Mouse (Mus musculus) bone marrow macrophage, adult 2 months (primary cell): ENCODE results near the gene Otud4. TPM values are rescaled to one million over a fixed set of nuclear protein-coding genes. Genes with fewer than 3 reads are reported as not detected.
"Not testable (repeated sequence)": the region's sequence is repeated elsewhere in the genome, so short reads cannot be mapped to it uniquely, and the experiment has no call there.

ENCODE experiments used
- H3K27ac ChIP-seq: 2 replicates; pipeline ENCODE4 v1.5.1; 2012; ENCODE audit warnings: low read depth, low read length; ENCODE audit not compliant: insufficient read depth
- H3K4me1 ChIP-seq: 2 replicates; pipeline ENCODE4 v1.6.1; 2012; ENCODE audit warnings: low read length; ENCODE audit not compliant: control insufficient read depth, insufficient read depth
- H3K4me3 ChIP-seq: 2 replicates; pipeline ENCODE4 v1.5.1; 2012; ENCODE audit warnings: mild to moderate bottlenecking, low read length, moderate library complexity; ENCODE audit not compliant: insufficient read depth
- CTCF ChIP-seq: IDR thresholded peaks from 2 replicates; pipeline ENCODE4 v1.5.1; 2012; ENCODE audit warnings: low read depth, mild to moderate bottlenecking, low read length, moderate library complexity
- POLR2A ChIP-seq: IDR thresholded peaks from 2 replicates; pipeline ENCODE4 v1.6.1; 2012; ENCODE audit warnings: mild to moderate bottlenecking, low read depth, low read length, borderline replicate concordance
- polyA plus RNA-seq: library from polyadenylated mRNA; stranded (reverse); fragments of >200 nt; gene quantifications from 2 replicates; pipeline ENCODE4 v1.2.4, GENCODE M21; 2012; ENCODE audit not compliant: missing spikeins, insufficient read depth, insufficient read length

Otud4 gene
- polyA plus RNA-seq, 1 experiment = 30.7 TPM

DNA sequence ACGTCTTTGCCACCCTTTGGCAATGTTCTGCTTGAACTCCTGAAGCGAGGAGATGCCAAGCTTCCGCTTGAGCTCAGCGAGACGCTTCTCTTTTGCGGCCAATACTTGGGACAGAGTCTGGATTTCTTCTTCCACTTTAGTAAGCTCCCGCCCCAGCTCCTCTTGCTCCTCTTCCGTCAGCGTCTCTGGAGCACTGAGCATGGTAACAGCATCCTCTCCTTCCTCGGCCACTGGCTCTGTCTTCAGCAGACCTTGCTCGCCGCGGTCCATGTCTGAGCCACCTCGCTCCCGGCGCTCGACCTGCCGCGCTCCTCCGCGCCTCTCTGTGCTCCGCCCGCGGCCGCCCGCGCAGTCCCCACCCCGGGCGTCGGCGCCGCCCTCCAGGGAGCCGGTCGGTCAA, 41.1 kb downstream of the Otud4 start:
- Histone ChIP-seq H3K27ac (peak overlapping the region; percentile 49), H3K4me1 (peaks cover 9% of the 10 kb centered on the region), H3K4me3 (peak overlapping the region; percentile 73)
- TF ChIP-seq CTCF (no peak), POLR2A (no peak)

DNA sequence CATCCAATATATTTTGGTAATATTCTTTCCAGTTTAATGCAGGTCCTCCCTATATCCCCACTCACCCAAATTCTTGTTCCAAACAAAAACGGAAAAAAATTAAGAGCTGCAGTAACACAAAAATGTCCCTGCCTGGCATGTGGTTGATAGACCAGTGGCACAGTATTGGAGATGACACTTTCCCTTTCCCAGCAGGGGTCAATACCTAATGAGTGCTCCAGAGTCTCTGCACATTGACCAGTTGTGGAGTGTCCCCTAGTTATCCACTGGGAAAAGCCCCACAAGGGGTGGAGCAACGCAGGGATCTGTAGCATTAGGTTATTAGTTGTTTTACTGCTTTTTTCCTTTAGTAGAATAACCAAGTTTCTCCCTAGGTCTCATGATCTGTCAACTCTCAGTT, 41.5 kb downstream of the Otud4 start:
- Histone ChIP-seq H3K4me1 (peaks cover 9% of the 10 kb centered on the region), H3K27ac (0 out of 2 replicates have a peak overlapping the region, but pooled peaks have one; percentile 4), H3K4me3 (peak overlapping the region; percentile 73)
- TF ChIP-seq CTCF (no peak), POLR2A (no peak)

DNA sequence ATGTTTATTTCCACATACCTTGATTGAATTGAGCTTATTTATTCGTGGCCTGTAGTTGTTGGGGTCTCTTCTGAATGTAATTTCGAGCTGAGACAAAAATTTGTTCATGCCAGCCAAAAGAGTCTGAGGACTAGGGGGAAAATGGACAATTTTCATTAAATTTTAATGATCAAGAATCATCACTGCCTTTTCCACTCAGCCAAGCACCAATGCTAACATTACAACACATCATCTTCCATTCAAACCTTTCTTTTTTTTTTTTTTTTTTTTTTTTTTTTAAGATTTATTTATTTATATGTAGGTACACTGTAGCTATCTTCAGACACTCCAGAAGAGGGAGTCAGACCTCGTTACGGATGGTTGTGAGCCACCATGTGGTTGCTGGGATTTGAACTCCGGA, 46.5 kb downstream of the Otud4 start:
- not testable (repeated sequence) for H3K4me3 ChIP-seq, H3K4me1 ChIP-seq, H3K27ac ChIP-seq

DNA sequence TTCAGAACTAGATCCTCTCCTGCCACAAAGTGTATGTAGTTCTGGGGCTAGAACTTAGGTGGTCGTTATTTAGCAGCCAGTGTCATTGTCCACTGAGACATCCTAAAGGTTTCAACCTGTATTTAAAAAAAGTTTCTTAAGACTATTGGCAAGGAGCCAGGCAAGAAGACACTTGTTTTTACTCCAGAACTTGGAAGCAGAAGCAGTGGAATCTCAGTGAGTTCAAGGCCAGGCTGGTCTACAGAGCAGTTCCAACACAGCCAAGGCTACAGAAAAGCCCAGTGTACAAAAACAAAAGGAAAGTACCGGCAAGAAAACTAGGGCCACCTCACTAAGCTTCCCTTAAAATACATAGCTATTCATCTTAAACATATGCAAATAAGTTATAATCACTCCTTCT, 53.1 kb downstream of the Otud4 start:
- H3K4me1 ChIP-seq = no peaks in the 10 kb centered on the region
- no peak for TF ChIP-seq CTCF
- TF ChIP-seq POLR2A = no peak
- H3K4me3 ChIP-seq = no peak overlapping the region
- no peak overlapping the region for H3K27ac ChIP-seq

DNA sequence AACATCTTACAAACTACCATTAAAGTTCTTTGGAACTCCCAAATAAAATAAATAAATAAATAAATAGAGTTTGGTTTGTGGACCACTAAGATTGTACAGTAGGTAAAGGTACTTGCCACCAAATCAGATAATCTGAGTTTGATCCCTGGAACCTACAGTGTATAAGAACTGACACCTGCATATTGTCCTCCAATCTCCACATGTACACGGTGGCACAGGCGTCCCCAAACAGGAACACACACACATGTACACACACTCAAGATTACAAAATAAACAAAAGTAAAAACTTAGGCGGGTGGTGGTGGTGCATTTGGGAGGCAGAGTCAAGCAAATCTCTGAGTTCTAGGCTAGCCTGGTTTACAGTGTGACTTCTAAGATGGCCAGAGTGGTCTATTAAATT, 67.3 kb downstream of the Otud4 start:
- Histone ChIP-seq H3K27ac (no peak overlapping the region), H3K4me3 (no peak overlapping the region), H3K4me1 (peaks cover 2% of the 10 kb centered on the region; the same call in 1 of the 2 replicates)
- no peak for TF ChIP-seq CTCF
- TF ChIP-seq POLR2A = no peak

DNA sequence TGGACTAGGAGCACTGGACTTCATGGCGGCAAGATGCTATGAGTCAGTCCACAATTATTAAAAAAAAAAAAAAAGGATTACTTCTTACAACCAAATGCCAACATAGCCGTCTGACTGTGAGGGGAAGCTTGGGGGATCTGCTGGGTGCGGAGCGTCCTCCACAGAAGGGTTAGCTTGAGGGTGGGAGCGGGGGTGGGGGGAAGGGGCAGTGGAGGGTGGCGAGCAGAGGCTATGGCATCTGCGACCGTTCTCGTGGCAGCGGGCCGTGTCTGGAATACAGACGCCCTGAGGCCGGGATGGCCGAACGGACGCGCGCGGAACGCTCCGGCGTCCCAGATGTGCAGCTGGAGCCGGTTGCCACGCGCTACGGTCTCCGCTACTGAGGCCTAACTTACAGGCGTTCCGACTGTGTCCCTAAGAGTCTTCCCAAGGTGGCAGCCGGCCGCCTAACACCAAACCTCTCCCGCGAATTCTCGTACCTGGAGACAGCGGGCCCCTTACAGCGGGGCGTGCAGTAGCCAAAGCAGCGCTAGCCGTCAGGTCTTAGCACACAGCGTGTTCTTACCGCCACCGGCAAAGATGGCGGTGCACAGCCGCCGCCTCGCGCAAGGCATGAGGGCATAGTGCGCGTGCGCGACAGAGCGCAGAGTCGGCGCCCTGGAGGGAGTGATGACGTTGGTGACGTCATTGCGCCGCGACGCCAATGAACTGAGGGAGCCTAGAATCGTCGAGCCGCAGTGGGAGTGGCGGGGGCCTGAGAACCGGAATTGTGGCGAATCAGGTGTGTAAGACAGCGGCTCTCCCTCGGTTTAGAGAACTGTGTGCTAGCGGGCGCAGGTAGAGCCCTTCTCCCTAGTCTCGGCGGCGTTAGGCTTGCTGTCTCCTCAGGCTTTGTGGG, 71.9 kb downstream of the Otud4 start, which contains the start of the genes Abce1 and Anapc10:
TSS of gene Abce1 (minus strand) at position 677 of the 898 bp plus-strand sequence.
TSS of gene Anapc10 (plus strand) at position 757 of the 898 bp plus-strand sequence.
- TF ChIP-seq CTCF (no peak), POLR2A (no peak)

DNA sequence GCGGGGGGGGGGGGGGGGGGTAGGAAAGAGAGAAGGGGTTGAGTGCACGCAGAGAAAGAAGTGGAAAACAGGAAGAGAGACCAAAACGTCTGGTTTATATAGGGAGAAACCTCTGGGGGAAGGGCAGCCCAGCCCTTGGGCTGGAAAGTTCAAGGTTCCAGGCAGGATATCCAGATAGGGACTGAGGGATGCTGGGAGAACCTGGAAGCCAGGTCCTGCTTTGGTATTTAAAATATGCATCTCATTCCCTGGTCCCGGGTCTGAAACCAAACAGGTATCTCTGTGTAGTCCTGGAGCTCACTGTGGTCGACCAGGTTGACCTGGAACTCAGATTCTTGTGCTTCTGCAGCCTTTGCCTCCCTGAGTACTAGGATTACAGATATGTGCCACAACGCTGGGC, 73.3 kb downstream of the Otud4 start:
- peaks cover 5% of the 10 kb centered on the region; the same call in 1 of the 2 replicates for H3K4me1 ChIP-seq
- peak overlapping the region; percentile 11; the same call in 1 of the 2 replicates for H3K4me3 ChIP-seq
- TF ChIP-seq POLR2A (no peak), CTCF (no peak)
- H3K27ac ChIP-seq = no peak overlapping the region

More for the DNA sequence above, 71.9 kb downstream of the Otud4 start, which contains the start of the genes Abce1 and Anapc10:
- Histone ChIP-seq H3K4me1 (peaks cover 5% of the 10 kb centered on the region; the same call in 1 of the 2 replicates), H3K4me3 (peak within 1 kb of the TSS; percentile 94), H3K27ac (peak within 1 kb of the TSS; percentile 47)

DNA sequence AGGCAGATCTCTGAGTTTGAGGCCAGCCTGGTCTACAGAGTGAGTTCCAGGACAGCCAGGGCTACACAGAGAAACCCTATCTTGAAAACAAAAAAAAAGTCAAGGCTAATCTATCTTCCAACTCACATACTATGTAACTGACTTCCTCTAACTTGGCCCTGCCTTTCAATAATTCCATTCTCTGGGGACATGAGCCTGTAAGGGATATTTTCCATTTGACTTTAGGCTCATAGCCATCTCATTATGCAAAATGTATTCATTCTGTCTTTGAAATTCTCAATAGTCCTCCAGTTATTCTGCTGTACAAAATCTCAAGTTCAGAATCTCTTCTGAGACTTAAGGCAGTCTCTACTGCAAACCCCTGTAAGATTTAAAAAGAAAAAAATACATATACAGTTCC, 82.1 kb downstream of the Otud4 start:
- no peak overlapping the region for H3K4me3 ChIP-seq
- no peak overlapping the region for H3K27ac ChIP-seq
- peaks cover 3% of the 10 kb centered on the region for H3K4me1 ChIP-seq
- TF ChIP-seq POLR2A (no peak), CTCF (no peak)

DNA sequence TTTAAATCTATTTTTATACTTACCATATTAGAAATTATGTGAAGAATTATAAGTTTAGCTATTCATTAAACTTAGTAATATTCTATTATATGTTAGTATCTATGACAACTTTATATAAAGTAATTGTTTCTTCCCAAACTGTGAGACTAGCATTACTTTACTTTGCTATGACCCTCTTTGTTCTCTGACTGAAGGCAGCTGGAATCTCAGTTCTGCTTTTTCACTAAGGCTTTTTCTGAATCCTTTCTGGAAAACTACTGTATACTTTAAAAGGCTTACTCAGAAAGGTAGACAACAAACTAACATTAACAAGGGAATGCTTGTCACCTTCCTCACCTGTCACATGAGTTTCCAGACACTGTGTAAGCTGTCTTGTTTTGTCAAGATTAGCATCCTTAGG, 83.9 kb downstream of the Otud4 start:
- no peak overlapping the region for H3K4me3 ChIP-seq
- no peak for TF ChIP-seq POLR2A
- TF ChIP-seq CTCF = no peak
- peaks cover 3% of the 10 kb centered on the region for H3K4me1 ChIP-seq
- no peak overlapping the region for H3K27ac ChIP-seq

DNA sequence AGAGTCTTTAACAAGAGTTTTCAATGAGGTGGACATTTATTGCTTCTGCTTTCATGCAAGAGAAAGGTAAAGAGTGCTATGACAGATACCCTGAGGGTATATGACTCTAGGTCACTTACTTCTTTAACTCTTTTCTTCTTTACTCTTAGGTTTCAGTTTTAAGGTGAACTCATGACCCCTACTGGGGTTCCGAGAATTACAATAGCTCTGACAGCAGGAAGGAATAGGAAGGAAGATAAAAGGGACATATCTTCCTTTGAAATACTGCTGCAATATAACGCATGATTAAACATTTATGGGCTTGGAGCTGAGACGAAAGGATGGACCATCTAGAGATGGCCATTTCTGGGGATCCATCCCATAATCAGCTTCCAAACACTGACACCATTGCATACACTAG, 85.2 kb downstream of the Otud4 start:
- Histone ChIP-seq H3K4me1 (peaks cover 3% of the 10 kb centered on the region), H3K4me3 (no peak overlapping the region), H3K27ac (no peak overlapping the region)
- no peak for TF ChIP-seq POLR2A
- no peak for TF ChIP-seq CTCF

Other genes with a start within 250 kb of the Otud4 start
- gene Smad1, start 240.1 kb upstream of the Otud4 start, polyA plus RNA-seq = 25.5 and 26.0 TPM in 2 replicates
- gene Abce1, start 72.1 kb downstream of the Otud4 start, polyA plus RNA-seq = 32.5 and 33.6 TPM in 2 replicates
- gene Anapc10, start 72.2 kb downstream of the Otud4 start, polyA plus RNA-seq = 20.3 and 21.7 TPM in 2 replicates